Mouse (Mus musculus) retina, embryonic 14.5 days (tissue): ENCODE results near the gene Patj.
A peak's percentile ranks its signal among the peaks of the same experiment; 100 is the strongest.
"Not testable (repeated sequence)": the region's sequence is repeated elsewhere in the genome, so short reads cannot be mapped to it uniquely, and the experiment has no call there.

Experiments
- DNase-seq: peaks from one replicate; pipeline ENCODE4 v3.0.0-alpha.2; 2015; ENCODE audit warnings: low spot score

Gene Patj

DNA sequence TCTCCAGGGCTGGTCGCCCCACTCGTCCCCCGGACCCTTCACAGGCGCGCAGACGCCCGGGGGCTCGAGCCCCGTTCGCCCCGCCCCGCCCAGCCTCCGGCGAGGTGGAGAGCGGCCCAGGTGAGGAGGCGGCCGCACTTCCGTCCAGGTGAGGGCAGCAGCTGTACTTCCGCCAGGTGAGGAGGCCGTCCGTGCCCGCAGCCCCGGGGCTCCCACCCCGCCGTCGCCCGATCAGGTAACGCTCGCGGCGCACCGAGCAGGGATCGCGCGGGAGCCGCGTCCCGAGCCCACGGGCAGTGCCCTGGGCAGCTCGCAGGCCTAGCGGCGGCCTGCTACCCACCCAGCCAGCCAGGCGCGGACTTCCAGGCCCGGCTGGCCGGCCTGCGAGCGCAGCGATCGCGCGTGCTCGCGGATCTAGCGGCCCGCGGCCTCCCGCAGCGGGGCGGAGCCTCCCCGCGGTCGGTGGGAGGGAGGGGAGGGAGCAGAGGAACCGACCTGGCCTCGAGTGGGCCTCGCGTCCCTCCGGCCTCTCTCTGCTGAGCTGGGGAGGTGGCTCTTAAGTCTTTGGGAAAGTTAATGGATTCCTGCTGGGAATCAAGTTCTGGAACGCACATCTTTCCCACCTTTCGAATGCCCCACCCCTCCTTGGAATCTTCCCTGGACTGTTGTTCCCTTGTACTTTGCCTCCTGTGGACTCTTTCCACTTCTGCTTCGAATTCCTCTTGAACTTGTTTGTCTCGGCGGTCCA is at the start of gene Patj:
Gene Patj (plus strand): TSS at position 96 of the 748 bp plus-strand sequence.
- peak; percentile 68 for DNase-seq

- DNase-seq: no peak
Measured at GRCm38 (mm10) chr4:98348580-98348979, 47.0 kb upstream of the Patj start.

DNA sequence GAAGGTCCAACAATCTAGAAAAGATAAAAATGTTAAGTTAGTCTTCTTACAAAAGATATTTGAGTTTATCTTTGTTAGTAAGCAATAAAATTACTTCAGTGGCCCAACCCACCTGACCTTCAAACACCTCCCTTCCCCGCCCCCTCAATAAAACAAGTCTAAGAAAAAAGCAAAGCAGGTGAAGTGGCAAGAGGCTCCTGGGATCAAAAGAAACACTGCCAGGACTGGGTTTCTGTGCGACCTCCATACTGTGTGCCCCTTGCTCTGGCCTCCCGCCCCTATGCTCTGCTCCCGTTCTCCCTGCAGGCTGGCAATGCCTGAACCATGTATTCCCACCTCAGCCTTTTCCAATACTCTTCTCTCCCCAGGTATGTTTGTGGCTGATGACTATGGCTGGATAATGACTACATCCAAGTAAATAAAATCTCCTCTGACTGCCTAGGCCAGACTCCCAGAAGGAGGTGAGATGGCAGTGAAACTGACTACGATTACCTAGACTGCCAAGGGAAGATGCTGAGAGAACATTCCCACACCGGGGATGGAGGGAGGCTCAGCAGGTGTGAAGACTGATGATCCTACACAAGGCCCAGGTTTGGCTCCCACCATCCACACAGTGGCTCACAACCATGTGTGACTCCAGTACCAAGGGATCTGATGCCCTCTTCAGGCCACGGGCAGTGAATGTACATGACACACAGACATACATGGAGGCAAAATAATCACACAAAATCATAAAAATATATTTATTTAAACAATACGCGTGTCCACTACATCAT is 37.4 kb upstream of the Patj start:
- no peak for DNase-seq

DNA sequence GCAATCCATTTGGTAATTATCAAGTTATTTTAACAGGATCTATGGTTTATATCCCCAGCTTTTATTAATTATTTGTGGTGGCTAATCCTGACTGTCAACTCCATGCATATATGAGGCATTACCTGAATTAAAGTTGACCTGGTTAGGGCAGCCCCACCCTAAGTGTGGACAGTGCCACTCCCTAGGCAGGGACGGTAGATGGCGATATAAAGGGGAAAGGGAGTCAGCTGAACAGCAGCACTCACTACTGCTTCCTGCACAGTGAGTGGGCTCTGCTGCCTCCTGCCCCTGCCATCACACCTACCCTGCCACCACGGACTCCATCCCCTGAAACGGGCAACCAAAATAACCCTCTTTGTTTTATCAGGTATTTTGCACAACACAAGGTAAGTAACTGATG is 20.2 kb upstream of the Patj start:
- no peak for DNase-seq

DNA sequence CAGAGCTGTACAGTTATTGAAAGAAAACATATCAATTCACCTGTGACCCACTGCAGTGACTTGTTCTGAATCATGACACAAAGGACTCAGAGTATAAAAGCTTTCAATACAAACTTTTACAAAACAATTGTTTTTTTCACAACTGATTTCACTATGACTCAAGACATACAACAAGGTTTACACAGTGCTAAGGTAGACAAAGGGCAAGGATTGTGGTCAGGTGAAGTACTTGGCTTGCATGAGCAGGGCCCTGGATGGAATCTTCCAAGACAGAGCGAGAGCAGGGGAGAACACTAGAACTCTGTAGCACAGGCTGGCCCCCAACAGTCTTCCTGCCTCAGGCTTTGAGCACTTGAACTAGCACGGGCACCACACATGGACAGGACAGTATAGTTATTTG is 18.6 kb upstream of the Patj start:
- no peak for DNase-seq

GRCm38 (mm10) chr4:98382716-98383424 is 12.7 kb upstream of the Patj start, which contains the start of gene Tm2d1:
Gene Tm2d1, minus strand, starts transcription at chr4:98383306.
- DNase-seq: peak; percentile 86

DNA sequence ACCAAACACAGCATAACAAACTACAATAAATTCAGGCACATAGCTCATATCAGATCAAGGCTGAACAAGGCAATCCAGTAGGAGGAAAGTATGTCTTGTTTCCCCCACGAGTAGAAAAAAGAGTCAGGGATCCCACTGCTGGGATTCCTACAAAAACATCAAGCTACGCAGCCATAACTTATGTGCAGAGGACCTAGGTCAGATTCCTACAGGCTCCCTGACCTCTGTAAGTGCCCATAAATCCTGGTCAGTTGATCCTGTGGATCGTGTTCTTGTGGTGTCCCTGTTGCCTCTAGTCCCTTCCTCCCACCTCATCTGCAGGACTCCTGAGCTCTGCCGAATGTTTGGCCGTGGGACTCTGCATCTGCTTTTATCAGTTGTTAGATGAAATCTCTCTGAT is 10.5 kb upstream of the Patj start:
- no peak for DNase-seq

DNA sequence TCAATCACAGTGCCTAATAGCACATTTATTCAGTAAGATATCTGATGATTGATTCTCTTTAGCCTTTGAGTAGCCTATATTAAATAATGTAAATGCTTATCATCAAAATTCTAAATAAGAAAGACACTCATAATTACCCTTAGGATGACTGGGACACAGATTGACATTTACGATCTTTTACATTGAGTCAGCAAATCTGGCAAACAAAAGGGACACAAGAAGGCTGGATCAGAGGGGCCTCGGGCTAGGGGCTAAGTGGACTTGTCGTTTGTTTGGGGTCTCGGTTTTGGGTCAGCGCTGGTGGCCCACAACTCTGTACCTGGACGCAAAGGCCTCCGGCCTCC is 267 bp upstream of the Patj start:
- DNase-seq: peak; percentile 48

- no peak for DNase-seq
Measured at GRCm38 (mm10) chr4:98400926-98401583, 5.5 kb downstream of the Patj start.

DNA sequence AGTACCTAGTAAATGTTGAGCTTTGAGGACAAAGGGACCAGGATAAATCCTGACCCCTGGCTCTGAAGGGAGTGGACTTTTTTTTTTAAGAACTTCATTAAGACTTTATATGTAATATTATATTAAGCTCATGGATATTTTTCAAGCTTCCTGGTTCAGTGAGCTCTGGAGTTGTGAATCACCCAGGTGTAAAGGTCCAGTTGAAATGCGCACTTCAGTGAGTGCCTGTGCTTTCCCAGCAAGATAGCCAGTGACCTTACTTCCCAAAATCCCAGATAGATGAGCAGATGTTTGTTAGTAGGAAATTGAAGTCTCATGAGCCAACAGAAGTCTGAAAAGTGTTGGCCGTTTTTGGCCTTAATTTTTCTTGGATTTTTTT is 6.0 kb downstream of the Patj start:
- no peak for DNase-seq

- no peak for DNase-seq
Measured at GRCm38 (mm10) chr4:98403492-98403891, 7.9 kb downstream of the Patj start.

- DNase-seq: no peak
Measured at GRCm38 (mm10) chr4:98404412-98404811, 8.8 kb downstream of the Patj start.

DNA sequence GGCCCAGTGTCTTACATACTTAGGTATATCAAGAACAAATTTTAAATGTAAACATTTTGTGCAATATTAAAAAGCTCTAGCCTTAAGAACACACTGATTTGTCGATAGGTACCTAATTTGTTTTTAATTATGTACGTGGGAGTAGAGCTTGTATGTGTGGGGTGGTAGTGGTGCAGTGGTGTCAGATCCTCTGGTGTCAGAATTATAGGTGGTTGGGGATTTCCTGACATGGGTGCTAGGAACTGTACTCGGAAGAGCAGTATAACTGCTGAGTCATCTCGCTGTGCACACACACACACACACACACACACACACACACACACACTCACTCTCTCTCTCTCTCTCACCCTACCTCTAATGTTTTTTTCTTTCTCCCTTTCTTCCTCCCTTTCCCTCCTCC is 12.9 kb downstream of the Patj start:
- DNase-seq: no peak

- not testable (repeated sequence) for DNase-seq
Measured at GRCm38 (mm10) chr4:98415150-98415549, 19.6 kb downstream of the Patj start.

- DNase-seq: no peak
Measured at GRCm38 (mm10) chr4:98428371-98428770, 32.8 kb downstream of the Patj start.

GRCm38 (mm10) chr4:98435641-98436457 is 40.3 kb downstream of the Patj start:
- no peak for DNase-seq

GRCm38 (mm10) chr4:98436664-98437363 is 41.2 kb downstream of the Patj start:
- DNase-seq: no peak

- DNase-seq: no peak
Measured at GRCm38 (mm10) chr4:98439261-98440005, 43.8 kb downstream of the Patj start.

GRCm38 (mm10) chr4:98441248-98441647 is 45.7 kb downstream of the Patj start:
- no peak for DNase-seq
